Mouse (Mus musculus) megakaryocyte, embryonic 14.5 days (primary cell): Measurements from ENCODE around the gene Prrg3.
"Not testable (repeated sequence)": the region's sequence is repeated elsewhere in the genome, so short reads cannot be mapped to it uniquely, and the experiment has no call there.

Experiments used
- FLI1 ChIP-seq: IDR thresholded peaks from 2 replicates; pipeline ENCODE4 v1.6.1; 2012; ENCODE audit warnings: low read length, inconsistent platforms, mixed read lengths
- GATA1 ChIP-seq: IDR thresholded peaks from 3 replicates; pipeline ENCODE4 v1.6.1; 2012; ENCODE audit warnings: mixed read lengths, low read length, inconsistent platforms, borderline replicate concordance

- TF ChIP-seq GATA1, FLI1: not testable (repeated sequence)
Observed at GRCm38 (mm10) chrX:71977681-71978080, 15.3 kb downstream of the Prrg3 start.
